Mouse (Mus musculus): ENCODE results near the gene Inava.

DNA sequence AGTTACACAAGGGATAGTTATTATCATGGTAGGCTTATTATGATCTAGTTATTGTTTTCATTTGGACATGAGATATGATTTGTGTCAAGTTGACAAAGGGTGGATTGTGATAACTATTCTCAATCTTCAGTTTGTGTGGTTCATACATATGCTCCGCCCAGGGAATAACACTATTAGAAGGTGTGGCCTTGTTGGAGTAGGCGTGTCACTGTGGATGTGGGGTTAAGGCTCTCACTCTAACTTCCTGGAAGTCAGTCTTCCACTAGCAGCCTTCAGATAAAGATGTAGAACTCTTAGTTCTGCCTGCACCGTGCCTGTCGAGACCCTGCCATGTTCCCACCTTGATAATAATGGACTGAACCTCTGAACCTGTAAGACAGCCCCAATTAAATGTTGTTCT, 4.4 kb upstream of the Inava start:
- TF ChIP-seq EP300 (IDR thresholded peaks at IDR 0.05; ENCODE audit: insufficient read depth, low read depth, low read length) (no peak), POLR2A (IDR thresholded peaks at IDR 0.05; ENCODE audit: insufficient read depth, low read depth, low read length) (no peak)

Measured in heart, adult 2 months (tissue).